Mouse (Mus musculus) CH12F3 (cell line): ENCODE data around the gene Tdp2.

ENCODE experiments used
- in situ Hi-C: fragments of 300-500 bp; cut with MboI; formaldehyde crosslinking; loops from 2 replicates; pipeline ENCODE4 v1.14.3; 2020; ENCODE audit warnings: low sequenced_read_pairs

Tdp2 gene

DNA sequence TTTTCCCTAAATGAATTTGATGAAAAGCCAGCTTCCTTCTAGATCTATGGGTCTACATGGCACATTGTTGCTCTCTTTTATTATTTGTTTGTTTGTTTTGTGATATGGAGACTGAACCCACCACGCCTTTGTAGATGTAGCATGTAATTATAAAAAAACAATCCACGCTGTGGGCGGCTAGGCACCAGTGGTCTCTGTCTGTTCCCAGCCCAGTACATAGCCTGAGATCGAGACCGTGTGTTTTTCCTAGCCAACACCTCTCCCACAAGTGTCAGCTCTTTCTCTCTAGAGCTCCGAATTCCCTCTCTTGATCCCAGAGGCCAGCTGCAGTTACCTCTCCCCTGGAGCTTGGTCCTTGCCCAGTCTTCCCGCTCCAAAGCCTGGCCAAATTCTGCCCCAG is 36.8 kb downstream of the Tdp2 start:
- in situ Hi-C loops = no loop called here

DNA sequence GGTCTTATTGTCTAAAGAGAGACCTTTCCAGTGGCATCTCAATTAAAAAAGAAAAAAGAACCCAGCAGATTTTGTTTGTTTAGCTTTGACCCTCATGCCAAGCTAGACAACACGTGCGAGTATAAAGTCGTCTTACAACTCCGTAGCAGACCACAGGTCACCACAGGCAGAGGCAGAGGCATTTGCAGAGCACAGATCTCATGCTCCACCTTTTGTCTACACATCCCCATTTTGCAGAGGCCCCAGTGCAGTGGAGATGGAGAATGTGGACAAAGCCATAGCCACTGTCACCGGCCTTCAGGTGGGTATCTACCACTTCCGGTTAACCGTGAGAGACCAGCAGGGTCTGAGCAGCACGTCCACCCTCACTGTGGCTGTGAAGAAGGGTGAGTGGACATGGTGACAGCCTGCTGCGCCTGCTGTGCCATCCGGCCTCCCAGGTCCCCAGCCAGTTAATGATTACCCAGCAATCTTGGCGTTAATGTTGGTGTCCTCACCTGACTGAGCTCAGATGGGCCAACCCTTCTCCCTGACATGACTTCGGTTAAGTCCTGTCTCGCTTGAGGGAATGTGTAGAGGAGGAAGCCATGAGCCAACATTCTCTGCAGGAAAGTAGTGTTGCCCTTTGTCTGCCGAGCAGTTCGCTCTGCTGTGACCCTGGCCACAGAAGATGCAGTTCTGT is 48.0 kb downstream of the Tdp2 start:
- in situ Hi-C loops = no loop called here

DNA sequence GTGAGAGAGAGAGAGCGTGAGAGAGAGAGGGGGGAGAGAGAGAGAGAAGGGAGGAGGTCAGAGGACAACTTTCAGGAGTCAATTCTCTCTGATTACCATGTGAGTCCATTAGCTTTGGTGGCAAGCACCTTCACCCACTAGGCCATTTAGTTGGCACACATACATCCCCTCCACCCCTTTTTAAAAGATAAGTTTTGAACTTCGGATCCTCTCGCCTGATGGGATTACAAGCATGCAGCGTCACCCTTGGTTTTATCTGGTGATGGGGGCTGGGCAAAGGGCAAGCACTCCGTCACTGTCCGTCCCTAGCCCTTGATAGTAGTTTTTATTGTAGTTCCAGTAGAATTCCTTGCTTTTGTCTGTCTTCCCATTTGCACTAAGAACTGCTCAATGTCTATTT is 48.7 kb downstream of the Tdp2 start:
- in situ Hi-C loops = no loop called here

DNA sequence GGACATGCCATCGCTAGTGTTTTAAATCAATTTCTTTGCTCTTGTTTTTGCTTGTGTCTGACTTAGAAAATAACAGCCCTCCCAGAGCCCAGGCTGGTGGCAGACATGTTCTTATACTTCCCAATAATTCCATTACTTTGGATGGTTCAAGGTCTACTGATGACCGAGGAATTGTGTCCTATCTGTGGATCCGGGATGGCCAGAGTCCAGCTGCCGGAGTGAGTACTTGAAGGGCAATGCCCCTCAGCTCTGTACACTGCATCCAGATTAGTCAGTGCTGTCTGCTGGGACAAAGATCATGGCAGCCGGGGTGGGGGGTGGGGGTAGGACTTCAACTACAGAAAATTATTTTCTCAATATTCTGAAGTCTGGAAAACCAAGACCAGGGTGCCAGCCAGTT is 49.2 kb downstream of the Tdp2 start:
- in situ Hi-C loops = no loop called here

DNA sequence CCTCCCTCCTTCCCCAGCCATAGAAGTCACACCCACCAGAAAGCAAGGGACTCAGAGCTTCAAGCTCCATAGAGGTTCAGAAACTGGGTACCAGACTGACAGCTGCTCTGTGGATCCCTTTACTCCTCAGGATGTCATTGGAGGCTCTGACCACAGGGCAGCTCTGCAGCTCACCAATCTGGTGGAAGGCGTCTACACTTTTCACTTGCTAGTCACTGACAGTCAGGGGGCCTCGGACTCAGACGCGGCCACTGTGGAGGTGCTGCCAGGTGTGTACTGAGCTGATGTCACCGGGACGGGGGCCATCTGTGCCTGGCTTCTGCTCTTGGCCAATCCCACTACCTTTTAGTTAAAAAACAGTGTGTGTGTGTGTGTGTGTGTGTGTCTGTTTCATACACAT is 50.9 kb downstream of the Tdp2 start:
- in situ Hi-C loops = no loop called here

DNA sequence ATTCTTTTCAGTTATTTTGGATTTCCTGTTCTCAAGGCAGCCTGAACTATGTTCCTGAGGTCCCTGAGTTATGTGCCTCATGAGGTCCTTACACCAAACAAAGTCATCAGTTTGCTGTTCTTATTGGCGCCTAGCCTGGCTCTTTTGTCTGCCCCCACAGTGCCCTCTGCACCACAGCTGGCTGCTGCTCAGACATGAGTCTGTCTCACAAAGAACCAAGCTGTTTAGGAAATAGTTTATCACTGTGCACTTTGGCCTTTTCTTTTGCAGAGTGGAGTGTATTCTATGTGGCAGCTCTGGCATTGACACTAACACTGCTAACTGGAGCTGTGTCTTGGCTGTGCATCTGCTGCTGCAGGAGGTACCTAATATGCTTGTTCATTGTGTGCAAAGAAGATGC is 58.1 kb downstream of the Tdp2 start:
- in situ Hi-C loops = no loop called here
